Mouse (Mus musculus): ENCODE results near the gene Krt28.

The Krt28 gene

GRCm38 (mm10) chr11:99366791-99367190 is 7.9 kb downstream of the Krt28 start:
- DNase-seq (ENCODE audit: low spot score in 2 of 2): no peak

- no peak for DNase-seq (ENCODE audit: low spot score in 2 of 2)
Measured at GRCm38 (mm10) chr11:99364412-99364811, 10.3 kb downstream of the Krt28 start.

GRCm38 (mm10) chr11:99361423-99361822 is 13.3 kb downstream of the Krt28 start:
- no peak for DNase-seq (ENCODE audit: low spot score in 2 of 2)

GRCm38 (mm10) chr11:99351004-99351403 is 23.7 kb downstream of the Krt28 start, which contains the start of gene Krt27:
Krt27 (minus strand) TSS chr11:99351104.
- DNase-seq (ENCODE audit: low spot score in 2 of 2): no peak

- no peak for DNase-seq (ENCODE audit: low spot score in 2 of 2)
Measured at GRCm38 (mm10) chr11:99339299-99339847, 35.3 kb downstream of the Krt28 start.

- no peak for DNase-seq (ENCODE audit: low spot score in 2 of 2)
Measured at GRCm38 (mm10) chr11:99337866-99338265, 36.8 kb downstream of the Krt28 start, which contains the start of gene Krt26. Krt26 (minus strand) TSS chr11:99337966.

- no peak for DNase-seq (ENCODE audit: low spot score in 2 of 2)
Measured at GRCm38 (mm10) chr11:99333426-99333825, 41.3 kb downstream of the Krt28 start.

- DNase-seq (ENCODE audit: low spot score in 2 of 2): no peak
Measured at GRCm38 (mm10) chr11:99329655-99330054, 45.0 kb downstream of the Krt28 start.

GRCm38 (mm10) chr11:99322851-99323250 is 51.9 kb downstream of the Krt28 start, which contains the start of gene Krt25:
Krt25 (minus strand) TSS chr11:99322951.
- DNase-seq (ENCODE audit: low spot score in 2 of 2): no peak

GRCm38 (mm10) chr11:99321094-99321493 is 53.6 kb downstream of the Krt28 start:
- no peak for DNase-seq (ENCODE audit: low spot score in 2 of 2)

GRCm38 (mm10) chr11:99319127-99319526 is 55.6 kb downstream of the Krt28 start:
- DNase-seq (ENCODE audit: low spot score in 2 of 2): no peak

GRCm38 (mm10) chr11:99316543-99316942 is 58.2 kb downstream of the Krt28 start:
- DNase-seq (ENCODE audit: low spot score in 2 of 2): no peak

Data from heart, adult 9 months (tissue).